Mouse (Mus musculus): ENCODE measurements around the gene Rnf114. TPM values are rescaled to one million over a fixed set of nuclear protein-coding genes. Genes with fewer than 3 reads are reported as not detected.

Gene Rnf114
- polyA plus RNA-seq, 1 experiment = 33.5 TPM

- 58% methylated on average over 2 of the region's 2 CpGs for WGBS
- Histone ChIP-seq H3K27ac (ENCODE audit: control insufficient read depth, insufficient read depth, low read depth, low read length, poor library complexity) (no peak overlapping the region), H3K4me1 (ENCODE audit: control insufficient read depth, insufficient read depth, low read length) (peaks cover 1% of the 10 kb centered on the region; the same call in 1 of the 2 replicates), H3K4me3 (replicated peaks; ENCODE audit: control insufficient read depth, low read depth, low read length) (no peak overlapping the region)
- TF ChIP-seq CTCF (IDR thresholded peaks at IDR 0.05; ENCODE audit: control insufficient read depth, insufficient read depth, low read length) (no peak), POLR2A (IDR thresholded peaks at IDR 0.05; ENCODE audit: borderline replicate concordance, control insufficient read depth, low read depth, low read length) (no peak)
Observed at GRCm38 (mm10) chr2:167478128-167478527, 14.3 kb upstream of the Rnf114 start.

GRCm38 (mm10) chr2:167479501-167479900 lies 12.9 kb upstream of the Rnf114 start:
- WGBS = 86% methylated on average over 1 of the region's 1 CpGs
- Histone ChIP-seq H3K4me3 (replicated peaks; ENCODE audit: control insufficient read depth, low read depth, low read length) (no peak overlapping the region), H3K4me1 (ENCODE audit: control insufficient read depth, insufficient read depth, low read length) (peaks cover 1% of the 10 kb centered on the region; the same call in 1 of the 2 replicates), H3K27ac (ENCODE audit: control insufficient read depth, insufficient read depth, low read depth, low read length, poor library complexity) (no peak overlapping the region)
- no peak for TF ChIP-seq POLR2A (IDR thresholded peaks at IDR 0.05; ENCODE audit: borderline replicate concordance, control insufficient read depth, low read depth, low read length)
- TF ChIP-seq CTCF (IDR thresholded peaks at IDR 0.05; ENCODE audit: control insufficient read depth, insufficient read depth, low read length) = no peak

GRCm38 (mm10) chr2:167482681-167483080 lies 9.8 kb upstream of the Rnf114 start:
- TF ChIP-seq POLR2A (IDR thresholded peaks at IDR 0.05; ENCODE audit: borderline replicate concordance, control insufficient read depth, low read depth, low read length) (no peak), CTCF (IDR thresholded peaks at IDR 0.05; ENCODE audit: control insufficient read depth, insufficient read depth, low read length) (no peak)
- 91% methylated on average over 4 of the region's 4 CpGs for WGBS
- no peak overlapping the region for H3K27ac ChIP-seq (ENCODE audit: control insufficient read depth, insufficient read depth, low read depth, low read length, poor library complexity)
- H3K4me3 ChIP-seq (replicated peaks; ENCODE audit: control insufficient read depth, low read depth, low read length) = no peak overlapping the region
- H3K4me1 ChIP-seq (ENCODE audit: control insufficient read depth, insufficient read depth, low read length) = no peaks in the 10 kb centered on the region

- 86% methylated on average over 27 of the region's 27 CpGs for WGBS
- no peaks in the 10 kb centered on the region for H3K4me1 ChIP-seq (ENCODE audit: control insufficient read depth, insufficient read depth, low read length)
- H3K4me3 ChIP-seq (replicated peaks; ENCODE audit: control insufficient read depth, low read depth, low read length) = no peak overlapping the region
Observed at GRCm38 (mm10) chr2:167483081-167483826, 9.2 kb upstream of the Rnf114 start.

GRCm38 (mm10) chr2:167483827-167484410 lies 8.5 kb upstream of the Rnf114 start:
- Histone ChIP-seq H3K4me1 (ENCODE audit: control insufficient read depth, insufficient read depth, low read length) (no peaks in the 10 kb centered on the region), H3K27ac (ENCODE audit: control insufficient read depth, insufficient read depth, low read depth, low read length, poor library complexity) (no peak overlapping the region), H3K4me3 (replicated peaks; ENCODE audit: control insufficient read depth, low read depth, low read length) (no peak overlapping the region)
- WGBS = 92% methylated on average over 24 of the region's 24 CpGs
- TF ChIP-seq POLR2A (IDR thresholded peaks at IDR 0.05; ENCODE audit: borderline replicate concordance, control insufficient read depth, low read depth, low read length) (no peak), CTCF (IDR thresholded peaks at IDR 0.05; ENCODE audit: control insufficient read depth, insufficient read depth, low read length) (no peak)

More at GRCm38 (mm10) chr2:167483081-167483826, 9.2 kb upstream of the Rnf114 start:
- TF ChIP-seq CTCF (IDR thresholded peaks at IDR 0.05; ENCODE audit: control insufficient read depth, insufficient read depth, low read length) = no peak
- TF ChIP-seq POLR2A (IDR thresholded peaks at IDR 0.05; ENCODE audit: borderline replicate concordance, control insufficient read depth, low read depth, low read length) = no peak
- H3K27ac ChIP-seq (ENCODE audit: control insufficient read depth, insufficient read depth, low read depth, low read length, poor library complexity) = no peak overlapping the region; the same call in 1 of the 2 replicates

GRCm38 (mm10) chr2:167484932-167485331 lies 7.5 kb upstream of the Rnf114 start:
- TF ChIP-seq CTCF (IDR thresholded peaks at IDR 0.05; ENCODE audit: control insufficient read depth, insufficient read depth, low read length) (no peak), POLR2A (IDR thresholded peaks at IDR 0.05; ENCODE audit: borderline replicate concordance, control insufficient read depth, low read depth, low read length) (no peak)
- WGBS = 92% methylated on average over 11 of the region's 11 CpGs
- Histone ChIP-seq H3K27ac (ENCODE audit: control insufficient read depth, insufficient read depth, low read depth, low read length, poor library complexity) (no peak overlapping the region), H3K4me3 (replicated peaks; ENCODE audit: control insufficient read depth, low read depth, low read length) (no peak overlapping the region), H3K4me1 (ENCODE audit: control insufficient read depth, insufficient read depth, low read length) (no peaks in the 10 kb centered on the region)

- Histone ChIP-seq H3K4me1 (ENCODE audit: control insufficient read depth, insufficient read depth, low read length) (no peaks in the 10 kb centered on the region), H3K27ac (ENCODE audit: control insufficient read depth, insufficient read depth, low read depth, low read length, poor library complexity) (no peak overlapping the region; the same call in 1 of the 2 replicates), H3K4me3 (replicated peaks; ENCODE audit: control insufficient read depth, low read depth, low read length) (no peak overlapping the region)
- no peak for TF ChIP-seq POLR2A (IDR thresholded peaks at IDR 0.05; ENCODE audit: borderline replicate concordance, control insufficient read depth, low read depth, low read length)
- TF ChIP-seq CTCF (IDR thresholded peaks at IDR 0.05; ENCODE audit: control insufficient read depth, insufficient read depth, low read length) = no peak
- WGBS = 78% methylated on average over 7 of the region's 7 CpGs
Observed at GRCm38 (mm10) chr2:167485501-167486377, 6.7 kb upstream of the Rnf114 start.

- 82% methylated on average over 4 of the region's 4 CpGs for WGBS
- no peak overlapping the region for H3K4me3 ChIP-seq (replicated peaks; ENCODE audit: control insufficient read depth, low read depth, low read length)
- H3K27ac ChIP-seq (ENCODE audit: control insufficient read depth, insufficient read depth, low read depth, low read length, poor library complexity) = no peak overlapping the region
- TF ChIP-seq POLR2A (IDR thresholded peaks at IDR 0.05; ENCODE audit: borderline replicate concordance, control insufficient read depth, low read depth, low read length) (no peak), CTCF (IDR thresholded peaks at IDR 0.05; ENCODE audit: control insufficient read depth, insufficient read depth, low read length) (no peak)
- H3K4me1 ChIP-seq (ENCODE audit: control insufficient read depth, insufficient read depth, low read length) = no peaks in the 10 kb centered on the region
Observed at GRCm38 (mm10) chr2:167486573-167486972, 5.9 kb upstream of the Rnf114 start.
